Mouse (Mus musculus) urinary bladder, postnatal 4 days (tissue): ENCODE measurements around the gene Tchp.
A peak's percentile ranks its signal among the peaks of the same experiment; 100 is the strongest.

Experiments used
- DNase-seq, 2 experiments: peaks; one replicate each; pipeline ENCODE4 v3.0.0; 2021 to 2022; ENCODE audit warnings: low spot score in 2 of 2

The Tchp gene

GRCm38 (mm10) chr5:114696939-114697338, 10.6 kb upstream of the Tchp start:
- DNase-seq = no peak

- DNase-seq = no peak
Measured at GRCm38 (mm10) chr5:114698044-114698746, 9.4 kb upstream of the Tchp start.

GRCm38 (mm10) chr5:114699015-114699414, 8.5 kb upstream of the Tchp start:
- DNase-seq = no peak

- peak in 1 of 2 experiments; percentile 42 for DNase-seq
Measured at GRCm38 (mm10) chr5:114702403-114703392, 4.9 kb upstream of the Tchp start.

GRCm38 (mm10) chr5:114708491-114708890, 931 bp downstream of the Tchp start:
- no peak for DNase-seq

GRCm38 (mm10) chr5:114709357-114709756, 1.8 kb downstream of the Tchp start:
- no peak for DNase-seq

- DNase-seq = no peak
Measured at GRCm38 (mm10) chr5:114714551-114714950, 7.0 kb downstream of the Tchp start.

- DNase-seq = no peak
Measured at GRCm38 (mm10) chr5:114717292-114717691, 9.7 kb downstream of the Tchp start.

GRCm38 (mm10) chr5:114717937-114718336, 10.4 kb downstream of the Tchp start:
- DNase-seq = no peak

GRCm38 (mm10) chr5:114718483-114718882, 10.9 kb downstream of the Tchp start:
- DNase-seq = no peak

- DNase-seq = no peak
Measured at GRCm38 (mm10) chr5:114719003-114719927, 11.7 kb downstream of the Tchp start.

GRCm38 (mm10) chr5:114719928-114720270, 12.3 kb downstream of the Tchp start:
- no peak for DNase-seq

- no peak for DNase-seq
Measured at GRCm38 (mm10) chr5:114720784-114721183, 13.2 kb downstream of the Tchp start.

GRCm38 (mm10) chr5:114721969-114722368, 14.4 kb downstream of the Tchp start:
- DNase-seq = no peak

- no peak for DNase-seq
Measured at GRCm38 (mm10) chr5:114722846-114723245, 15.3 kb downstream of the Tchp start.

GRCm38 (mm10) chr5:114728160-114728559, 20.6 kb downstream of the Tchp start:
- peak in 1 of 2 experiments; percentile 50 for DNase-seq

- no peak for DNase-seq
Measured at GRCm38 (mm10) chr5:114730129-114730528, 22.6 kb downstream of the Tchp start.

- no peak for DNase-seq
Measured at GRCm38 (mm10) chr5:114731498-114731897, 23.9 kb downstream of the Tchp start.

- DNase-seq = no peak
Measured at GRCm38 (mm10) chr5:114731969-114732368, 24.4 kb downstream of the Tchp start.

GRCm38 (mm10) chr5:114733606-114734005, 26.0 kb downstream of the Tchp start:
- no peak for DNase-seq

- DNase-seq = no peak
Measured at GRCm38 (mm10) chr5:114737090-114737887, 29.7 kb downstream of the Tchp start.
